Mouse (Mus musculus) left cerebral cortex, postnatal 10 days (tissue): Measurements from ENCODE around the gene Ppard. TPM values are rescaled to one million over a fixed set of nuclear protein-coding genes. Genes with fewer than 3 reads are reported as not detected.

Experiments
- DNase-seq, 2 experiments: peaks; one replicate each; pipeline ENCODE4 v3.0.0; 2021 to 2022; ENCODE audit warnings: low spot score in 2 of 2, mixed read lengths in 1 of 2; ENCODE audit errors: extremely low spot score in 1 of 2
- intact Hi-C: fragments of 180-260 bp; cut with DNase I; formaldehyde crosslinking; loops from one replicate; pipeline ENCODE4 v1.15.1; 2025
- total RNA-seq, 2 experiments: library from RNA; stranded (reverse); gene quantifications; 2 replicates each; pipeline ENCODE4 v1.2.3; 2021

The Ppard gene
- total RNA-seq, 2 experiments from 2014 or later = 19.4 to 23.8 TPM

GRCm38 (mm10) chr17:28345271-28345721, 112.8 kb downstream of the Ppard start:
- no peak for DNase-seq
- intact Hi-C loops = no loop called here

DNA sequence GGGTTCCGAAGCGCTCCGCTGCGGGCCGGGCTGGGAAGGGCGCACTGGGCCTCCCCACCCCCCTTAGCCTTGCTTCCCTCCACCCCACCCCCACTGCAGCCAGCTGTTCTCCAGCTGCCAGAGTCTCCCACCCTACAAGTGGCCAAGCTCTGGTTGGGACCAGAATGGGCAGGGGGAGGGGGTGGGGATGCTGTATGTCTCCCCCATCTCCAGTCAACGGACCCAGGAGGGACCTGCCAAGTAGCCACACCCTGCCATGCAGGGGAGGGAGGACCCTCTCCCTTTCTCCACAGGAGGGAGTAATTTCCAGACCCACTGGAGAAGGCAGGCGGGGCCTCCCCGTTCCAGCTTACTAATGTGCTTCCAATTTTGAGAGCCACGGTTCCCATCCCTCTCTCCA, 113.4 kb downstream of the Ppard start:
- DNase-seq = peak in 1 of 2 experiments; percentile 23
- intact Hi-C loops = no loop called here

DNA sequence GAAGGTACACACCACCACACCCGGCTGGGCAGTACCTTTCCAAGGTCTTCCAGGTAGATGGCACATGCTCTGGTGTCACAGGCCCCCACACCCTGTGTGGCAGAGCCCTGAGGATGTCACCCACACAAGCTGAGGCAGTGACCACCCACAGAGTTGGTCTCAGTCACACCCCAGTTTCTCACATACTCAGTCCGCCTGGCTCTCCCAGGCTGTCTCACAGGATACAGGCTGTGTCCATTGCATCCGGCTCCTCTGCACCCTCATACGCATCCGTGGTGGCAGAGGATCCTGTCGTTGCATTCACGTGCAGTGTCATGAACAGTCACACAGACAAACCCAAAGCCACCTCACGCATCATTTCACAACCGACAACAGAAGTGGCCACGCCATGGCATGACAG, 114.8 kb downstream of the Ppard start:
- intact Hi-C loops = no loop called here
- peak in 1 of 2 experiments; percentile 16 for DNase-seq

DNA sequence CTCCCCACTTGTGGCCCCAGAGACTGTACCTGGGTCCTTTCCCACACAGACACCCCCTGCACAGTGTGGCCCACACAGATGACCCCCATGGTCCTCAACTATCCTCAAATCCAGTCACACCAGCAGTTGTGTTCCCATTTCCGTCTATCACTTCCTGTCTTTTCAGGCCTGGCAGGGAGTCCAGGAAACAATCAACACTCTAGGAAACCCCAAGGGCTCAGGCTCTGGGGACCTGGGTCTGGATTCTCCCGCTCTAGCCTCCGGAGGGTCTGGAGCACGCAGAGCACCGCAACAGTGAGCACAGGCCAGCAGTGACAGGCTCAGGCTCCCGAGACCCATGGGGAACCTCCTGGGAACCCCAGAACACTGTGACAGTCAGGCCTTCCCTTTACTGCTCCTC, 115.7 kb downstream of the Ppard start:
- intact Hi-C loops = no loop called here
- peak in 1 of 2 experiments; percentile 20 for DNase-seq

GRCm38 (mm10) chr17:28349264-28349880, 116.9 kb downstream of the Ppard start:
- intact Hi-C loops = no loop called here
- no peak for DNase-seq

DNA sequence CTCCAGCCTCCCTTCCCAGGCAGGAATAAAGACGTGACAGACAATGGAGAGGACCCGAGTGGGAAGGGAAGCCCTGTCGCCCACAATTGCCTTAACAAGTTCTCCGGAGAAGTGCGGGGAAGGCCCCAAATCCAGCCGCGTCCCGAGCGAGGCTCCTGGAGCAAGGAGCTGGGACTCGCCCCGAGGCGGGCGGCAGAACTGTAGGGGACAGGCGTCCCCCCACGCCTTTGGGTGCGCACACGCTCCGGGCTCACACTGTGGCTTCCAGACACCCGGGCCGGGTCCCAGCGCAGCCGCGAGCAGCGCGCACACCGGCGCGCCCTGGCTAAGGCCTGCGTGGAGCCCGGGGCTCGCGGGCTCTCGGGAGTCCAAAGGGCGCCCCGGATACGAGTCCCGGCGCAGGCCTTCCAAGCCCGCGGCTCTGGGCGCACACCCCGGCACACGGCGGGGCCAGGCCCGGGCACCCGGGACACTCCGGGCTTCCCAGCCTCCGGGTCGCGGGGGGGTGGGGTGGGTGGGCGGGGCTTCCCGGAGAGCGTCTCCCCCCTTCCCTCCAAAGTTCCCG, 117.5 kb downstream of the Ppard start:
- DNase-seq = peak in 1 of 2 experiments; percentile 49
- intact Hi-C loops = no loop called here

GRCm38 (mm10) chr17:28350466-28351352, 118.2 kb downstream of the Ppard start, which contains the start of gene Tead3:
Tead3 (minus strand) TSS chr17:28350817.
- DNase-seq = peak in 1 of 2 experiments; percentile 77
- intact Hi-C loops = no loop called here

Other genes with a start within 250 kb of the Ppard start
- 1 to 10 TPM; 1.6 to 2.4 TPM for gene Tcp11, start 152.1 kb upstream of the Ppard start, total RNA-seq
- gene Scube3, start 90.6 kb upstream of the Ppard start, total RNA-seq = 1 to 10 TPM; 2.2 to 2.4 TPM
- gene Zfp523, start 55.6 kb upstream of the Ppard start, total RNA-seq = 10 to 100 TPM; 87.3 to 95.6 TPM
- gene Def6, start 24.9 kb upstream of the Ppard start, total RNA-seq = 1 to 10 TPM; 4.9 to 5.4 TPM
- 10 to 100 TPM; 32.2 to 33.3 TPM for gene Fance, start 80.8 kb downstream of the Ppard start, total RNA-seq
- 100 to 1,000 TPM; 454 to 468 TPM for gene Rpl10a, start 95.8 kb downstream of the Ppard start, total RNA-seq
- gene Tead3, start 118.1 kb downstream of the Ppard start, total RNA-seq = 1 to 10 TPM; 3.0 to 3.3 TPM
- not detected for gene Tulp1, start 132.5 kb downstream of the Ppard start, total RNA-seq